Mouse (Mus musculus) heart, embryonic 11.5 days (tissue): Measurements from ENCODE around the gene Tex10. TPM values are rescaled to one million over a fixed set of nuclear protein-coding genes. Genes with fewer than 3 reads are reported as not detected.
A peak's percentile ranks its signal among the peaks of the same experiment; 100 is the strongest.

Experiments
- ATAC-seq: fragments of 200-750 bp; cut with Nextera tagmentation; replicated peaks from 2 replicates; pipeline ENCODE4 v1.8.0; 2017; ENCODE audit warnings: moderate library complexity; ENCODE audit not compliant: insufficient number of reproducible peaks, low FRiP score, low TSS enrichment
- H3K27ac ChIP-seq: fragments of 300-500 bp; sonication (generic); 2 replicates; pipeline ENCODE4 v1.5.1; 2014; ENCODE audit warnings: mild to moderate bottlenecking, low read depth, low read length
- H3K27me3 ChIP-seq: fragments of 300-500 bp; sonication (generic); 2 replicates; pipeline ENCODE4 v1.6.1; 2014; ENCODE audit warnings: mild to moderate bottlenecking, low read length, mixed read lengths; ENCODE audit not compliant: control insufficient read depth, insufficient read depth
- H3K36me3 ChIP-seq: fragments of 300-500 bp; sonication (generic); 2 replicates; pipeline ENCODE4 v1.6.1; 2014; ENCODE audit warnings: mild to moderate bottlenecking, low read length, moderate library complexity, mixed read lengths; ENCODE audit not compliant: control insufficient read depth, insufficient read depth
- H3K4me1 ChIP-seq: fragments of 300-500 bp; sonication (generic); 2 replicates; pipeline ENCODE4 v1.6.1; 2014; ENCODE audit warnings: low read length; ENCODE audit not compliant: control insufficient read depth, insufficient read depth
- H3K4me2 ChIP-seq: fragments of 300-500 bp; sonication (generic); 2 replicates; pipeline ENCODE4 v1.6.1; 2014; ENCODE audit warnings: mild to moderate bottlenecking, moderate library complexity
- H3K4me3 ChIP-seq: fragments of 300-500 bp; sonication (generic); 2 replicates; pipeline ENCODE4 v1.5.1; 2014; ENCODE audit warnings: low read depth, low read length
- H3K9ac ChIP-seq: fragments of 300-500 bp; sonication (generic); 2 replicates; pipeline ENCODE4 v1.6.1; 2014; ENCODE audit warnings: mild to moderate bottlenecking, low read depth, low read length, moderate library complexity
- H3K9me3 ChIP-seq: fragments of 300-500 bp; sonication (generic); replicated peaks from 2 replicates; pipeline ENCODE4 v1.6.1; 2016; ENCODE audit warnings: low read length; ENCODE audit not compliant: control insufficient read depth
- WGBS: fragments of 180-500 bp; shearing (Covaris S2); extraction: QIAGEN DNeasy Blood & Tissue Kit; methylation state at CpG from one replicate; pipeline ENCODE4 v1.1.7; 2014; ENCODE audit not compliant: insufficient replicate concordance; 5-methylcytosine and 5-hydroxymethylcytosine counted together
- polyA plus RNA-seq: library from polyadenylated mRNA; unstranded; fragments of >200 nt; fragmentation: Nextera tagmentation; extraction: Ambion mirVana; gene quantifications from 2 replicates; pipeline ENCODE4 v1.2.1, GENCODE M21; 2014

The Tex10 gene
- polyA plus RNA-seq, 1 experiment from 2014 or later = 52.8 TPM

DNA sequence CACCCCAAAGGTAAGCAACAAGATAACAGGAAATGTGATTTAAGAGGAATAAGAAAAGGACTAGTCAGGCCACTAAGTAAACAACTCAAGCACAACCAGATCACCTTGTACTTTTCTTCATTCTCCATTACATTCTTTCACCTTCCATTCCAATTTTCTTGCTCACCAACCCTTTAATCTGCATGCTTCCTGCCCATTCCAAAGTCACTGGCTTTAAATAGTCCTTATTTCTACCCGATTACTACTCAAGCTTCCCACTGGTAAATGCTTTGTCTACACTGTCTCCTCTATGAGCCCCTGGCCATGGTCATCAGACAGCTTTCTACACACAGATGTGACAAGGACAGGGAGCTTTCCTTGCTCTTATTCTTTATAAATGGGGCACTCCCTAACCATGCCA, 2.3 kb downstream of the Tex10 start:
- H3K4me2 ChIP-seq = peak overlapping the region; percentile 70; the same call in 1 of the 2 replicates
- 45% methylated on average over 1 of the region's 1 CpGs for whole genome bisulfite sequencing
- no peaks in the 10 kb centered on the region for H3K9me3 ChIP-seq
- H3K9ac ChIP-seq = no peak overlapping the region
- no peak overlapping the region for H3K27ac ChIP-seq
- H3K36me3 ChIP-seq = peaks cover 9% of the 10 kb centered on the region
- H3K4me1 ChIP-seq = peaks cover 11% of the 10 kb centered on the region
- no peaks in the 10 kb centered on the region for H3K27me3 ChIP-seq
- no peak for ATAC-seq
- H3K4me3 ChIP-seq = no peak overlapping the region

DNA sequence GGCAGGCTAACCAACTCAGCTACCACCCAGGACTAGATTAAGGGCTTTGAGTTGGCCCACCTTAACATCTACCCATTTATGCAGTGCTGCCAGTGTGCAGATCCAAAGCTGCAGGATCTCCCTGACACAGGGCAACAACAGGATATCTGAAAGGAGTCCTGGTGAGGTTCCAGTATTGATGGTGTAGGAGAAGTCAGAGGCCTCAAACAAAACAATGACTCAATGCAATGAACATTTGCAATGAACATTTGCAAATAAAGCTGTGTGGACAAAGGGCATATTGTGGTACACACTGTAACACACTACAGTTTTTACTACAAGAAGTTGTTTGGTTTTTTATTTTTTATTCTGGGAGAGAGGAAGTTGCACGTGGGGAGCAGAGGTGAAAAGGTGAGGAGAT, 12.2 kb downstream of the Tex10 start:
- Histone ChIP-seq H3K27ac (no peak overlapping the region), H3K9me3 (no peaks in the 10 kb centered on the region), H3K9ac (no peak overlapping the region), H3K4me2 (no peak overlapping the region), H3K4me1 (no peaks in the 10 kb centered on the region), H3K27me3 (no peaks in the 10 kb centered on the region), H3K36me3 (peaks cover 5% of the 10 kb centered on the region; the same call in 1 of the 2 replicates), H3K4me3 (no peak overlapping the region)
- no peak for ATAC-seq
- WGBS = 85% methylated on average over 1 of the region's 1 CpGs

DNA sequence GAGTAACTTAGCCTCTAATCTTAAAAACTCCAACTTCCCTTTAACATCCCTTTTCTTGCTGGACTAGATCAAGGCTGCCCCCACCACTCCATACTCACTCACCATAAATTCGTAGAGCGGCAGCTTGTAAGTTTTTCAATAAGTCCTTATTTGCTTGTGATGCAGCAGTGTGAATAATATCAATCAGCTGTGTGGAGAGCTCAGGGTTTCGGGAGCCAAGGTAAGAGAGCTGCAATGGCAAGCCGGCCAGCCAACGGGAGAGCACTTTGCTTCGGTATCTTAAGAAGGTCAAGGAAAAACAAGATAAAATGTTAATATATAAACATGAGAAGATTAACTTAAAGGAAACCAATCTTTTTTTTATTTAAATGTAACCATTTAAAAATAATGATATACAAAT, 14.8 kb downstream of the Tex10 start:
- H3K36me3 ChIP-seq = peaks cover 11% of the 10 kb centered on the region
- 93% methylated on average over 6 of the region's 6 CpGs for WGBS
- no peaks in the 10 kb centered on the region for H3K9me3 ChIP-seq
- no peak overlapping the region for H3K27ac ChIP-seq
- H3K4me1 ChIP-seq = no peaks in the 10 kb centered on the region
- no peak overlapping the region for H3K9ac ChIP-seq
- no peak overlapping the region for H3K4me2 ChIP-seq
- ATAC-seq = no peak
- no peak overlapping the region for H3K4me3 ChIP-seq
- H3K27me3 ChIP-seq = no peaks in the 10 kb centered on the region

DNA sequence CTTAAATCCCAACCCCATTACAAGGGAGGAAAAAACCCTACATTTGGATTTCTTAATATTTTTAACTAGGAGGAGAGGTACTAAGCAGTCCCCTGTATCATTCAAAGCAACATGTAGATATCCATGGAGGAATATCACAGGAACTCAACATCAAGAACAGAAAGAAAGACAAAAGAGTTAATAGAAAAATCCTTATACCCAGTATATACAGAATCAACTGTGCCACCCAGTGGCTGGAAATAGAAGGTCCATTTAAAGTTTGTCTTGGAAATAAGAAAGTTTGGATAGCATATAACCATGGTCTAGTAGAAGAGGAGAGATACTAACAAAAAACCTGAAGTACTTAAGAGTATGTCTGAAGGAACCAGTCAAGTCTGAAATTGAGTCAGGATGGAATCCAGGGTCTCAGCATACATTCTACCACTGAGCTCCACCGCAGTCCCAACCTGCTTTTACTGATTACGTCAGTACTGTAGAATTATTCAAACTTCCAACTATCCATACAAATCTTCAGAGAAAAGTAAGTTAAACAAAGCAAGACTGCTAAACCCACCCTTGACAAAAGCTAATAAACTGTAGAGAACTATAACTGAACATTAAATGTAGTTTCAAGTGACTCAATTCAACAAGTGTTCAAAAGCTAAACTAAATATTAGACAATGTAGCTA, 19.0 kb downstream of the Tex10 start:
- H3K9me3 ChIP-seq = no peaks in the 10 kb centered on the region
- no peaks in the 10 kb centered on the region for H3K27me3 ChIP-seq
- H3K4me3 ChIP-seq = no peak overlapping the region
- no peak overlapping the region for H3K9ac ChIP-seq
- WGBS = 99% methylated on average over 2 of the region's 2 CpGs
- peaks cover 15% of the 10 kb centered on the region for H3K36me3 ChIP-seq
- H3K4me1 ChIP-seq = no peaks in the 10 kb centered on the region
- H3K27ac ChIP-seq = no peak overlapping the region
- H3K4me2 ChIP-seq = no peak overlapping the region
- no peak for ATAC-seq

DNA sequence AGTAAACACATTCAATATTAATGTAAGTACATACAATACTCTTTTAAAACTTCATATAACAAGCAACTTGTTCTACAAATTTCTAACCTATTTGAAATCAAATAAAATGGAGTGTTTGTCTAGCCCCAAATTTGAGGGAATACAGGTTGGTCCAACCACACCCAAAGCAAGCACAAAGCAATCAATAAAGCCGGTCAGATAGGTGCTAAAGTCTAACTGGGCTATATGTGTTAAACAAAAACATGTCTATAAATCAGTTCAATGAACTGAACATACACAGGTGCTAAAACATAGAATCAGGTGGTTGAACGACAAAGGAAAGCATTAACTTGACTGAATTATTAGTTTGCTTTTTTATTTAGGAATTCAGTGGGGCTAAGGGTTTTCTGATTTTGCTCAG, 45.2 kb downstream of the Tex10 start:
- peaks cover 16% of the 10 kb centered on the region for H3K36me3 ChIP-seq
- 90% methylated on average over 2 of the region's 2 CpGs for WGBS

DNA sequence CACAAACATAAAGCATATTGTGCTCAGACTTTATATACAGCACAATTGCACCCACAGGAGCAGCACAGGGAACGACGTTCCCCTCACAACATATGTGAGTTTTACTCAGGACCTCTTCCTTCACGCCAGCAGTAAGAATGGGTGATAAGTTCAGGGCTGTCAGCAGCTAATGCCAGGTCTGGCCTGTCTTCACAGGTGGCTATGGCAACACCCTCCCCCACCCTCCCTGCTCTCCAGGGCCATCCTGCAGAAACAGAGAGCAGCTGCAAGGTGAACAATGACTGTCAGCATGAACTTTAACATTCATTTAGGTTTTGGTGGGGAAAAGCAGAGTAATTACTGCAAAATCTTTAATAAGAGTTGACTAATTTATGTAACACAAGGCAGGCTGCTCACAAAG, 45.8 kb downstream of the Tex10 start:
- 43% methylated on average over 3 of the region's 3 CpGs for WGBS
- peaks cover 13% of the 10 kb centered on the region for H3K36me3 ChIP-seq
- H3K27me3 ChIP-seq = no peaks in the 10 kb centered on the region
- H3K9me3 ChIP-seq = no peaks in the 10 kb centered on the region
- no peak for ATAC-seq
- H3K27ac ChIP-seq = no peak overlapping the region
- peaks cover 6% of the 10 kb centered on the region; the same call in 1 of the 2 replicates for H3K4me1 ChIP-seq
- no peak overlapping the region for H3K4me2 ChIP-seq
- H3K9ac ChIP-seq = no peak overlapping the region
- no peak overlapping the region for H3K4me3 ChIP-seq

More for the DNA sequence above, 45.2 kb downstream of the Tex10 start:
- Histone ChIP-seq H3K9ac (no peak overlapping the region), H3K4me3 (no peak overlapping the region), H3K9me3 (no peaks in the 10 kb centered on the region), H3K27ac (no peak overlapping the region), H3K4me2 (no peak overlapping the region), H3K27me3 (no peaks in the 10 kb centered on the region), H3K4me1 (peaks cover 6% of the 10 kb centered on the region; the same call in 1 of the 2 replicates)
- no peak for ATAC-seq

DNA sequence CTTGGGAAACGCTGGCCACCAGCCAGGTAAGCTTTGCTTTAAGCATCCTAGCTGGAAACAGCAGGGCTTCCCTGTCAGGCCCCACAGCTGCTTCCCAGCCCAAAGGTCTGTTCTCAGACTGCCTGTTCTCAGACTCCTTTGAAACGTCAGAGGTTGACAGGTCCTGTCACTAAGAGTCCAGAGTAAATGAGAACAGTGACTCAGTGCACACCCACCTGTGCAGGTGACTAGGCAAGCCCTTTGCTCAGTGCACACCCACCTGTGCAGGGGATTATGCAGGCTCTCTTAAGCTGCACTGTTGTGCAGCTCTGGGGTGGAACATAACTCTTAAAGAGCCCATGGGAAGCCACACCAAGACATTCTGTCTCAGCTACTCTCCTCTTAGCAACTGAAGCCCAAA, 49.5 kb downstream of the Tex10 start:
- Histone ChIP-seq H3K36me3 (0 out of 2 replicates have a peak, but pooled peaks cover 2% of the 10 kb centered on the region), H3K4me1 (peaks cover 6% of the 10 kb centered on the region; the same call in 1 of the 2 replicates)

DNA sequence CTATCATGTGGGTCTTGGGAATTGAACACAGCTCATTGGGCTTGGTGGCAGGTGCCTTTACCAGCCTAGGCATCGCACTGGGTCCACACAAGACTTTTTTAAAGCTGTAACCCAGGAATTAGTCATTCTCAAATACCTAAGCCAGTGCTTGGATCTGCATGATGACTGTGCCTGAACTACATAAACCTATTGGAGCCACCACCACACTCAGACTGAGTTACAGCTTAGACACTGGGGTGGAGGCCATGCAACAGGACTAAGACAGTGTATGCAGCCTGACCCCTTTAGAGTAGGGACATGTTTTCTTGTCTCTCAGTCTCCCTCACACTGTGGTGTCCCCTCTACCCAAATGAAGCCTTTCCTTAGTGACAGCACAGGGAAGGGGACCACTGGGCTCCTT, 50.6 kb downstream of the Tex10 start:
- Histone ChIP-seq H3K9me3 (no peaks in the 10 kb centered on the region), H3K4me1 (peaks cover 5% of the 10 kb centered on the region; the same call in 1 of the 2 replicates), H3K9ac (no peak overlapping the region), H3K27ac (no peak overlapping the region), H3K4me3 (no peak overlapping the region), H3K4me2 (no peak overlapping the region), H3K36me3 (0 out of 2 replicates have a peak, but pooled peaks cover 2% of the 10 kb centered on the region), H3K27me3 (no peaks in the 10 kb centered on the region)
- 97% methylated on average over 1 of the region's 1 CpGs for WGBS
- ATAC-seq = no peak

More for the DNA sequence above, 49.5 kb downstream of the Tex10 start:
- Histone ChIP-seq H3K9me3 (no peaks in the 10 kb centered on the region), H3K27ac (no peak overlapping the region), H3K9ac (no peak overlapping the region), H3K27me3 (no peaks in the 10 kb centered on the region), H3K4me3 (no peak overlapping the region), H3K4me2 (no peak overlapping the region)
- 49% methylated on average over 2 of the region's 2 CpGs for WGBS
- ATAC-seq = no peak
